Mouse (Mus musculus) thymus, adult 2 months (tissue): ENCODE data around the gene Prkcg.

Experiments
- CTCF ChIP-seq: fragments of 200-500 bp; IDR thresholded peaks from 2 replicates; pipeline ENCODE4 v1.5.1; 2012; ENCODE audit warnings: mild to moderate bottlenecking, control low read depth, low read length, moderate library complexity, borderline replicate concordance; ENCODE audit not compliant: control insufficient read depth, poor library complexity, insufficient read depth; ENCODE audit errors: extremely low read depth
- POLR2A ChIP-seq: fragments of 200-500 bp; IDR thresholded peaks from 2 replicates; pipeline ENCODE4 v1.6.1; 2012; ENCODE audit warnings: mild to moderate bottlenecking, low read length, control low read depth, moderate library complexity; ENCODE audit not compliant: control insufficient read depth, poor library complexity, insufficient read depth; ENCODE audit errors: extremely low read depth

GRCm38 (mm10) chr7:3331171-3331570, 42.2 kb downstream of the Prkcg start:
- TF ChIP-seq CTCF = no peak
- TF ChIP-seq POLR2A = no peak
